Mouse (Mus musculus) heart, adult 2 months (tissue): Measurements from ENCODE around the gene Endou. TPM values are rescaled to one million over a fixed set of nuclear protein-coding genes. Genes with fewer than 3 reads are reported as not detected.

Experiments used
- DNase-seq, 2 experiments: peaks; one replicate each; pipeline ENCODE4 v3.0.0; 2021
- H3K27ac ChIP-seq: fragments of 200-600 bp; 2 replicates; pipeline ENCODE4 v1.8.1; 2022
- H3K27me3 ChIP-seq: fragments of 200-500 bp; 2 replicates; pipeline ENCODE4 v1.6.1; 2012; ENCODE audit warnings: mild to moderate bottlenecking, low read length, inconsistent platforms, mixed read lengths; ENCODE audit not compliant: control insufficient read depth, insufficient read depth
- H3K36me3 ChIP-seq: fragments of 200-500 bp; 2 replicates; pipeline ENCODE4 v1.6.1; 2012; ENCODE audit warnings: low read length, inconsistent platforms; ENCODE audit not compliant: control insufficient read depth, insufficient read depth
- H3K4me1 ChIP-seq: fragments of 200-500 bp; 2 replicates; pipeline ENCODE4 v1.6.1; 2011; ENCODE audit warnings: low read length; ENCODE audit not compliant: control insufficient read depth, insufficient read depth
- H3K4me3 ChIP-seq: fragments of 200-600 bp; 2 replicates; pipeline ENCODE4 v1.8.1; 2022
- H3K79me2 ChIP-seq: fragments of 200-500 bp; replicated peaks from 2 replicates; pipeline ENCODE4 v1.6.1; 2012; ENCODE audit warnings: mild to moderate bottlenecking, inconsistent platforms, low read length, moderate library complexity, mixed read lengths; ENCODE audit not compliant: control insufficient read depth, insufficient read depth
- H3K9ac ChIP-seq: fragments of 200-500 bp; 2 replicates; pipeline ENCODE4 v1.6.1; 2012; ENCODE audit warnings: low read depth, mild to moderate bottlenecking, control low read depth, inconsistent platforms, low read length, mixed read lengths
- CTCF ChIP-seq: fragments of 200-600 bp; IDR thresholded peaks from 2 replicates; pipeline ENCODE4 v1.8.1; 2022; ENCODE audit warnings: antibody characterized with exemption, mild to moderate bottlenecking, moderate library complexity
- EP300 ChIP-seq: fragments of 200-500 bp; IDR thresholded peaks from 2 replicates; pipeline ENCODE4 v1.6.1; 2011; ENCODE audit warnings: low read depth, low read length, control low read depth; ENCODE audit not compliant: insufficient read depth
- POLR2A ChIP-seq: fragments of 200-500 bp; IDR thresholded peaks from 2 replicates; pipeline ENCODE4 v1.6.1; 2011; ENCODE audit warnings: mild to moderate bottlenecking, low read depth, low read length, control low read depth; ENCODE audit not compliant: insufficient read depth
- WGBS: fragments of 180-500 bp; shearing (Covaris S2); methylation state at CpG from one replicate; pipeline ENCODE4 v1.1.7; 2018; 5-methylcytosine and 5-hydroxymethylcytosine counted together
- intact Hi-C: fragments of 180-260 bp; cut with DNase I; formaldehyde crosslinking; loops from one replicate; pipeline ENCODE4 v1.15.1; 2025
- polyA plus RNA-seq: library from polyadenylated mRNA; depleted of rRNA; stranded (reverse); fragments of >200 nt; gene quantifications from 2 replicates; pipeline ENCODE4 v1.2.3, GENCODE M21; 2012
- total RNA-seq, 2 experiments: library from RNA; stranded (reverse); gene quantifications; 2 replicates each; pipeline ENCODE4 v1.2.3; 2021

The Endou gene
- total and polyA plus RNA-seq, 3 experiments = 1.1 to 2.4 (median 1.2) TPM

DNA sequence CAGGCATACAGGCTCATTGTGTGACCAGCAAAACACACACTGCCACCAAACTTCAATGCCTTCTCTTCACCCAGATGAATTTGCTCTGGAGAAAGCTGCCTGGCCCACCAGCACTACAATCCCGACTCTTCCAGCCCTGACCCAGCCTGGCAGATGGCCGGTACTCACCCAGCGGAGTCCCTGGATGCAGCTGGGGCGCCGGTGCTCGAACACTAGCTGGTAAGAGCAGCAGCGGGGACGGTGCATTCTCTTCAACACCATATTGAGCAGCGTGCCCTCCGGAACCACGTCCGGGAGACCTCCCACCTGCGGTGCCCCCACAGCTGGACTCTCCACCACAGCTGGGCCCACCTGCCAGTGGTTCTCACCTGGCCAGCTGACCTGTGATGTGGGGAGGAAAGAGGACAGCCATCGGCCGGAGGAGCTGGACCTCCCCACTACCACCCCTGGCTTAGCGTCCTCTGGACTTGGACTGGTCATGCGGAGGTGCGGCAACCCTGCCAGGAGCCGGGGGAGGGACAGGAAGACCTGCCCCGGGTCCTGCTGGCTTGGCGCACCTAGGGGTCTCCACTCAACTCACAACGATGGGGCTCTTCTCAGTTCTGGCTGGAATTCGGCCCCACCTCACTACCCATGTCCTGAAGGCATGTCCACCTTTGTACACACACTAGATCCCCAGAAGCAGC, 35.6 kb upstream of the Endou start:
- Histone ChIP-seq H3K27me3 (no peaks in the 10 kb centered on the region), H3K9ac (peak overlapping the region; percentile 87), H3K79me2 (0 out of 2 replicates have a peak, but pooled peaks cover 2% of the 10 kb centered on the region), H3K27ac (peak overlapping the region; percentile 97), H3K4me3 (peak overlapping the region; percentile 72), H3K36me3 (no peaks in the 10 kb centered on the region), H3K4me1 (peaks cover 10% of the 10 kb centered on the region)
- intact Hi-C loops = no loop called here
- TF ChIP-seq CTCF (no peak), POLR2A (peak; percentile 58; the same call in 1 of the 2 replicates)
- 17% methylated on average over 23 of the region's 23 CpGs for WGBS
- peak; percentile 67 to 70 for DNase-seq

DNA sequence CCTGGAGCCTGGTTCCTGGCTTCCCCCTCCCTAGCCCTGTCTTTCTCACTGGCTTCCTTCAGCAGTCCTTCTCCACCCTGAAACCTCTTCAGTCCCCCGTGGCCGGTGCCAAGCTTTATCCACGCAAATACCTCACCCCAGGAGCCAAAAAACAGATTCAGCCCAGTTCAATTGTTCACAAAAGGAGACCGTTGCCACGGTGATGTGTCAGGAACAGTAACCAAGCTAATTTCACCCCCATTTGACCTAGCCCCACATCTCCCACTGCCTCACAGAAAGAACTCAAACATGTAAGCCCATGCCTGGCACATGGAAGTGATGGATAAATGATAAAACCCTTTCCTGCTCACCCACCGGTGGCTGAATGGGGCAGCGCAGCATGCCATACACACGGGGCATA, 35.1 kb upstream of the Endou start:
- H3K9ac ChIP-seq = peak overlapping the region; percentile 87
- peaks cover 13% of the 10 kb centered on the region for H3K4me1 ChIP-seq
- intact Hi-C loops = no loop called here
- H3K27ac ChIP-seq = peak overlapping the region; percentile 97
- 0 out of 2 replicates have a peak, but pooled peaks cover 2% of the 10 kb centered on the region for H3K79me2 ChIP-seq
- H3K27me3 ChIP-seq = no peaks in the 10 kb centered on the region
- TF ChIP-seq POLR2A (no peak), CTCF (no peak), EP300 (no peak)
- no peak for DNase-seq
- WGBS = 18% methylated on average over 8 of the region's 8 CpGs
- H3K4me3 ChIP-seq = peak overlapping the region; percentile 72
- no peaks in the 10 kb centered on the region for H3K36me3 ChIP-seq

- Histone ChIP-seq H3K79me2 (0 out of 2 replicates have a peak, but pooled peaks cover 2% of the 10 kb centered on the region), H3K4me3 (peak overlapping the region; percentile 52), H3K27ac (peak overlapping the region; percentile 88), H3K9ac (peak overlapping the region; percentile 87), H3K27me3 (no peaks in the 10 kb centered on the region), H3K36me3 (no peaks in the 10 kb centered on the region), H3K4me1 (peaks cover 13% of the 10 kb centered on the region)
- WGBS = 48% methylated on average over 13 of the region's 13 CpGs
- DNase-seq = peak in 1 of 2 experiments; percentile 59
- no peak for TF ChIP-seq CTCF
- TF ChIP-seq EP300 = peak; percentile 80; the same call in 1 of the 2 replicates
- peak; percentile 56; the same call in 1 of the 2 replicates for TF ChIP-seq POLR2A
- intact Hi-C loops = no loop called here
Observed at GRCm38 (mm10) chr15:97765090-97765794, 34.1 kb upstream of the Endou start.

GRCm38 (mm10) chr15:97764532-97764931, 33.4 kb upstream of the Endou start:
- intact Hi-C loops = no loop called here
- Histone ChIP-seq H3K27me3 (no peaks in the 10 kb centered on the region), H3K9ac (peak overlapping the region; percentile 51), H3K27ac (peak overlapping the region; percentile 88), H3K4me1 (peaks cover 17% of the 10 kb centered on the region), H3K4me3 (peak overlapping the region; percentile 52), H3K79me2 (0 out of 2 replicates have a peak, but pooled peaks cover 2% of the 10 kb centered on the region), H3K36me3 (no peaks in the 10 kb centered on the region)
- WGBS = 61% methylated on average over 2 of the region's 2 CpGs
- no peak for TF ChIP-seq POLR2A
- no peak for TF ChIP-seq EP300
- no peak for TF ChIP-seq CTCF
- DNase-seq = no peak

DNA sequence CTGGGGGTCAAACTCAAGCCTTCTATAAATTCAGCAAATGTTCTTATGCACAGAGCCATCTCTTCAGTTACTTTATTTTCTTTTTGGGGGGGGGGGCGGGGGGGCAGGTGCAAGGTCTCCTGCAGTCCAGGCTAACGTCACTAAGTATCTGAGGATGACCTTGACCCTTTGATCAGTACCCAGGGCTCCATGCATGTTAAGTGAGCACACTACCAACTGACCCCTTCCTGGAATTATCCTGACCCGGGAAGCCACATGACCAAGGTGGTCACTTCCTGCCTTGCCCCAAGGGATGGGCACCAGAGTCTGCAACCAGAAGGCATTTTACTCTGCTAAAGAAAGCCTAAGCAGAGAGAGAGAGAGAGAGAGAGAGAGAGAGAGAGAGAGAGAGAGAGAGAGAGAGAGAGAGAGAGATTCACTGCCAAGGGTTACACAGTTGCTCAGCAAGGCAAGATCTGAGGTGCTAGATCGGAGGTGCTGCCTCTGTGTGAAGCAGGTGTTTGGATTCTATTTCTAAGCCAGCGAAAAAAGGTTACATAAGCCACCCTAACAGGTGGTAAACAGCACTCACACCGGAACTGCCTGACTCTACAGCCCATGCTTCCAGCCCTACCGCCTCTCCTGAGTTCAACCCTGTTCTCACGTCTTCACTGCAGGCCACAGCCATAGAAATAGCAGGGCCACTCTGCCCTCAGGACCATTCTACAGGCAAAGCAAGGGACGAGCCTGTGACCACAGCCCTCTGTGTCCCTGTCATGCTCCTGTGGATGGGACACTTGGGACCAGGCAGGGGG, 32.3 kb upstream of the Endou start:
- 51% methylated on average over 9 of the region's 9 CpGs for WGBS
- intact Hi-C loops = no loop called here
- Histone ChIP-seq H3K27me3 (no peaks in the 10 kb centered on the region), H3K79me2 (0 out of 2 replicates have a peak, but pooled peaks cover 2% of the 10 kb centered on the region), H3K27ac (peak overlapping the region; percentile 88), H3K4me1 (peaks cover 17% of the 10 kb centered on the region), H3K36me3 (no peaks in the 10 kb centered on the region), H3K4me3 (peak overlapping the region; percentile 52), H3K9ac (peak overlapping the region; percentile 45)
- TF ChIP-seq CTCF (no peak), POLR2A (no peak), EP300 (0 out of 2 replicates have a peak, but pooled peaks have one; percentile 21)
- no peak for DNase-seq
